Mouse (Mus musculus) cerebellum, postnatal 14 days (tissue): Measurements from ENCODE around the gene Otof.

ENCODE experiments used
- DNase-seq, 2 experiments: peaks; one replicate each; pipeline ENCODE4 v3.0.0; 2021; ENCODE audit warnings: mixed read lengths in 2 of 2

The Otof gene

DNA sequence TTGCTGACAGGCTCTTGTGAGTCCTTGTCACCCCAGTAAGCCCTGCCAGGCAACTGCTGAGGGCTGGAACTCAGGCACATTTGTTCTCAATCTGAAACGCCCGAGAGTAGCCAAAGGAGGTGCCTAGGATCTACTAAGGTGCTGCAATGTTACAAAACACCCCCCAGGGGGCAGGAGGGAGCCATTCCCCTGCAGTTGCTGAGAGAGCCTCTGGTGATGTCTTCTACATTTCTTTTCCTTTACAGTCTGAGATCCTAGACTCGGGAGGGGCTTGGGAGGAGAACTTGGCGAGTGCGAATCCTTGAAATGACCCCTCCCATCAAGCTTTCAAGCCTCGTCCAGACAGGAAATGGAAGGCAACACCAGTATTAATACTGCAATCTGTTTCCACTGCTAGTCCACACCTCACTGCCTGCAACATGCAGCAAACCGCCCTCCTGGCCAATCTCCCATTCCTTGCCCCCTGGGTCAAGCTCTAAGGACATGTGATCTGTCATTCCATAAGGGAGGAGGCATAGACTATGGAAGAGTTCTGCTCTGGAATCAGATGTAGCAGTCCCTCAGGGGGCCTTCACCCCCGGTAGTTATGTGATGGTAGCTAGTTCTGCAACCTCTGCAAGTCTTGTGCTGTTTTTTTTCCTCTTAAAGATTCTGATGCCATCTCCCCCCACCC is 38.0 kb downstream of the Otof start:
- DNase-seq = peak; percentile 78 to 83

GRCm38 (mm10) chr5:30423121-30423520 is 38.6 kb downstream of the Otof start:
- DNase-seq = peak; percentile 55 to 77

DNA sequence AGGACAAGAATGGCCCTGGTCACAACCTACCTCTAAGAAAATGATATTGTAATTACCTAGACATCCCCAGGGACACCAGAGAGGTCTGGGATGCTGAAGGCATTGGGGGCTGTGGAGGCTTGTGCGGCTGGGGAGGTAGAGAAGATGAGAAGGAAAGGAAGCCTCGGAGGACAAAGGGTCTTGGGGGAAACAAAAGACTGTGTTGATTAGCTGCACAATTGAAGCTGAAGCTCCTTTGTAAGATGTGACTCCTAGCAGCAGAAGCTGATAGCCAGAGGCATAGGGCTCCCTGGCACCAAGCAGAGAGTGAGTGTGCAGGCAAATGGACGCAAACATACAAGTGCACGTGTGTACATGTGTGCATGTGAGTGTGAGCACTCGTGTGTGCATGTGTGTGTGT is 45.1 kb downstream of the Otof start:
- no peak for DNase-seq

DNA sequence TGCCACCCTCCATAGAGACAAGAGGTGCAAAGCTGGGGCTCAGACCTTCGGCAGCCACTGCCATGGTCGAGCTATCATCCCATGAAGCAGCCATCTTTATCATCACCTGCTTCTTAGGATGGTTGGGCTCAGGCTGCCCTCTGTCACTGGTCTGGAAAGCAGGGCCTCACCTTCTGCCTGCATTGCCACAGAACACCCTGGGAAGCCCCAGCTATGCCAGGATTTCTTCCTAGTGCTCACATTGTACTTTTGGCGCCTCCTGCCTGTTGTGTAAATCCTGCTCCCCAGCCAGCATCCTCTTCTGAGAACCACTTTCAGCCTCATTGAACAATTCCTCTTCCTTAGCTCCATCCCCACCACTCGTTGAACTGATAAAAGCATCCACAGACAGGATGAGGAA is 45.9 kb downstream of the Otof start:
- DNase-seq = peak; percentile 72 to 74

DNA sequence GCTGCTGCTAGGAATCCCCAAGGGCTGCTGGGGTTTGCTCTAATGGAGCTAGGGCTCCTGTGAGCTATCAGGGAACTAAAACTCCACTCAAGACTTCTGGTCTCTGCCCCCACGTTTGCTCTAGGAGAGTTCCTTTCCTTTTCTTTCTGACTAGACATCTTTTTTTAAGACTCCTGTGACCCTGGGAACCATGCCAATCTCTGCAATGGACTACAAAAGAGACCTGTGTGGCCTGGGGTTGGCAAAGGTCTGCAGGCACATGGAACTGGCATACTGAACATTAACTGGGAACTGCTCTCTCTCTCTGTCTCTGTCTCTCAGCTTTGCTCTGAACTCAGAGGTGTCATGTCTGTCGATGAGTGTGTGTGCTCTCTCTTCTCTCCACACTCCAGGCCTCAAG is 46.4 kb downstream of the Otof start:
- DNase-seq = no peak

GRCm38 (mm10) chr5:30411524-30411923 is 50.2 kb downstream of the Otof start:
- DNase-seq = no peak

- peak; percentile 38 to 47 for DNase-seq
These were observed 54.9 kb downstream of the Otof start for GRCm38 (mm10) chr5:30406876-30407275.

DNA sequence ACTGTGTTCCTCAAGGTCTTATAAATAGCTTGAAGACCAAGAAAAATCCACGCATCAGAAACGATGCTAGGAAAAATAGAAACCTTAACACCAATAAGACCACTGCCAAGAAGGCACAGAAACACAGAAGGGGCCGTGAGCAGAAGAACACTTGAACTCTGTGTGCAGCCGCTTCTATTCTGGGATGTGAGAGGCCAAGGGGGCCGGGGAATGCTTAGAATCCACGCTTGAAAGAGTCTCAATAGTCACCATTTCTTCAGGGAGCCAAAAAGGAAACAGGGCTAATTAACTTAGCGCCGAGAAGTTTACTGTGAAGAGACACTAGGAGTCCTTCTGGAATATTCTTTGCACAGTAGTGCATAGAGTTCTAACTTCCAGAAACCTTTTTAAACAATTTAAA is 60.6 kb downstream of the Otof start:
- no peak for DNase-seq

GRCm38 (mm10) chr5:30400521-30400920 is 61.2 kb downstream of the Otof start:
- DNase-seq = peak in 1 of 2 experiments; percentile 36

DNA sequence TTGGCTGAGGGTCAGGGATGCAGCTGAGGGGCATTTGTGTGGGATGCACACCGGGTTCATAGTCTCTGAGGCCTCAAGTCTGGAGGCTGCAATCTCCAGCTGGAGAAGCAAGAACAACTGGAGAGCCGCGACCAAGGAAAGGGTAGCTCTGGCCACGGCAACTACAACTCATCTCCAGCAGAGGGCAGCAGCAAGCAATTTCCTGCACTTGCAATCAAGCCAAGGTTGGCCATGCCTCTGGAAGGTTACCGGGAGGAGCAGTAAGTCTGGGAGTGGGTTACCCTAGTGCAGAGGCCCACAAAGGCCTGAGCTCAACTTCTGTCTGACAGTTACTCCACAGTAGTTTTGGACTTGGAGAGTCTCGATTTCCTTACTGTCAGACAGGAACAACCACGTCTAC is 70.3 kb downstream of the Otof start:
- DNase-seq = peak; percentile 86 to 91

GRCm38 (mm10) chr5:30389836-30390235 is 71.9 kb downstream of the Otof start:
- DNase-seq = no peak

DNA sequence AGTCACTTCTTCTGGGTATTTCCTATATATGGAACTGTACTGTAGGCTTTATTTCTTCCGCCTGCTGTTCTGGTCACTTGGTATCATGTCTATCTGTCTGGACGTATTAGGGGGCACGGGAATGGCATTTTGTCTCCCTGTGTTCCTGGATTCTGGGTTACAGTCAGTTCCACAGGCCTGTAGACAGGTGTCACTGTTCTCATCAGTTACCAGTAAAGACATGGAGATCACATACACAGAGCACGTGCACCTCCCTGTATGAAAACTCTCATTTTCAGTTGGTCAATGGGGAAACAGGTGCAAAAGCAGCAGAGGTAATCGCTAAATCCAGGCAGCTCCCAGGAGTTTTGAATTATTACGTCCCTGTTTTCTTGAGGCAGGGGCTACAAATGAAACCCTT is 74.0 kb downstream of the Otof start:
- DNase-seq = no peak

GRCm38 (mm10) chr5:30382876-30383275 is 78.9 kb downstream of the Otof start:
- no peak for DNase-seq

DNA sequence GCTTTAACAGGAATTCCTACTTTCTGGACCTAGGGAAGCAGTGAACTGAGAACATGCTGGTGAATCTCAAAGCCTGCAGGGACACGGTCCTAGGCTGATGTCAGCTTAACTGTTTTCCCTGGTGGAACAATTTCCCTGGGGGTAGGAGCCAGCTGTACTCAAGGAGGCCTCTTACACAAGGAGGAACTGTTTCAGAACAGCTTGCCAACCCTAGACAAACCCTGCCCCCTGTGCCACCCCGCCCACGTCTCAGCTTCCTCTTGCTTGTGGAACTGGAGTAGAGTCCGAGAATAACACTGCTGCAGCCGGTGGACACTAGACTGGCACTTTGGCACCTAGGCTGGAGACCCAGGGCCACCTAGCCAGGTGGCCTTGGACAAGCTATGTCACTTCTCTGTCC is 92.3 kb downstream of the Otof start:
- no peak for DNase-seq

- no peak for DNase-seq
These were observed 94.3 kb downstream of the Otof start for GRCm38 (mm10) chr5:30367405-30367804.

GRCm38 (mm10) chr5:30358436-30359099 is 103.2 kb downstream of the Otof start:
- DNase-seq = no peak

- DNase-seq = no peak
These were observed 105.1 kb downstream of the Otof start for GRCm38 (mm10) chr5:30356647-30357046.

GRCm38 (mm10) chr5:30355559-30356159 is 106.1 kb downstream of the Otof start:
- DNase-seq = no peak

- no peak for DNase-seq
These were observed 106.6 kb downstream of the Otof start for GRCm38 (mm10) chr5:30355114-30355513.

DNA sequence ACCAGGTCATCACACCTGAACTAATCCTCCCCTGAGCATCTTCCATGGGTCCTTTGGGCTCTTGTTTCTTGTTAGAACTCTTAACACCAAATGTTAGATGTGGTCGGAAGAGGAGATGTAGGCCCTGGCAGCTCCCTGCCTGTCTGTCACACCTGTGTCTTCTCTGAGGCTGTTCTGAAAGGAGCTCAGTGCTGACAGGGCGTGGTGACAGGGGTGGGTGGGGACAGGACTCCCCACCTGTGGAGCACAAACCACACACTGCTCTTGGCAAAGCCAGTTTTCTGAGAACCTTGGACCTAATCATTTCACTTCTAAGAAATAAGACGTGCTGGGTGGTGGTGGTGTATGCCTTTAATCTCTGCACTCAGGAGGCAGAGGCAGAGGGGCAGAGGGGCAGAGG is 108.1 kb downstream of the Otof start:
- DNase-seq = no peak

DNA sequence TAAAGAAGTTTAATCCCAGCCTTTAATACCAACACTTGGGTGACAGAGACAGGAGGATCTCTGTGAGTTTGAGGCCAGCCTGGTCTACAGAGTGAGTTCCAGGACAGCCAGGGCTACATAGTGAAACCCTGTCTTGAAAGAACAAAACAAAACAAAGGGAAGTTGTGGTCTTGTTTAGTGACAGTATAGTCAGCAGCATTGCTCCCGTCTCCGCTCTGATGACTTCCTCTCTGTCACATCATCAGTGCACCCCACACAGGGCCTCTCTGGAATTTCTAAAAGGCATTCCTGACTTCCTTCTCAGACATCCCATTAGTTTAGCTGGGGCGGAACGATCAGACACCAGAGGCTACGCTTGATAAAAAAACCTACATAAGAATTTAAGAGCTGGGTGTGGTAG is 117.8 kb downstream of the Otof start:
- DNase-seq = no peak

- DNase-seq = peak; percentile 87 to 89
These were observed 118.6 kb downstream of the Otof start for GRCm38 (mm10) chr5:30343107-30343506.

DNA sequence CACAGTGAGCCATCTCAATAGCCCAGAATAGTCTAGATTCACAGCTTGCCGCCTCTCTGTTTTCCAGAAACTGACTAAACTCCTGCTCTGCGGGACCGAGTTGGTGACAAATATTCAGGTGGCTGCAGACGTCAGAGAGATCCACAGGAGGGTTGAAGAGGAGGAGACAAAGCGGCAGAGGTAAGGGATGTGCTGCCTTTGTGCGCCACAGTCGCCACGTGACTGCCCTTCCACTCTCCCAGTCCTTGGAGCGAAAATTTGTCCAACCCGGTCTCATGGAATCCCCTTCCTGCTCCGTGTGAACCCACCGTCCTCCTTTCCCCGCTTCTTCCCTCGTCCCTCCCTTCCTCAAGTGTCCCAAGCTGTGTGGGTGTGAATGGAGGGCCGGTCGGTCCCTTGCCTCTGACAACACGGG is 119.1 kb downstream of the Otof start:
- DNase-seq = peak; percentile 23 to 38
